Mouse (Mus musculus) E14TG2a.4 (cell line): Measurements from ENCODE around the gene Mtmr3.

Experiments
- CTCF ChIP-seq: conservative IDR thresholded peaks from 2 replicates; pipeline ENCODE4 v1.5.1; 2014; ENCODE audit warnings: low read length
- POU5F1 ChIP-seq: IDR thresholded peaks from 2 replicates; pipeline ENCODE4 v1.6.1; 2014; ENCODE audit warnings: low read length, borderline replicate concordance

DNA sequence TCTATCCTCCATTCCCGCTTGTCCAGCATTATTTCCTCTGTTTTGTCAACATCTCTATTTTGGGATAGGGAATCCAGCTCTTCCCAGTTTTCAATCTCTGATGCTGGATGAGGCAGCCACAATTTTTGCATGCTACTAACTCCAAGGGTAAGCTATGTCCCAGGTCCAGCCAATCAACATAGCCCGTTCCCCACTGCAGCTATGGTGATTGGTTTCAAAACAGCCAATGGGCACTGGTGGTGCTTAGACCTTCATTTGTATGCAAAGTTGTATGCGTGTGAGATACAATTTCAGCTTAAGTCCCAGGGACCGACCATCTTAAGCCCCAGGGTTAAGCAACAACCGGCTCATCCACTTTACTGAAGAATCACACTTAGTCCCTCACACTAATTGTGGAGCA lies 28.3 kb upstream of the Mtmr3 start:
- TF ChIP-seq CTCF (no peak), POU5F1 (no peak)
